Mouse (Mus musculus): ENCODE measurements around the gene Cep68. TPM values are rescaled to one million over a fixed set of nuclear protein-coding genes. Genes with fewer than 3 reads are reported as not detected.

Gene Cep68
- 20.9 and 21.0 TPM in 2 replicates for polyA plus RNA-seq (2012)

GRCm38 (mm10) chr11:20249296-20250110, at the start of gene Cep68:
TSS of gene Cep68 (minus strand) at chr11:20249429.

GRCm38 (mm10) chr11:20200713-20201575, 48.3 kb downstream of the Cep68 start, which contains the start of gene Rab1a:
TSS of gene Rab1a (plus strand) at chr11:20201432.

Other genes starting within 250 kb of the Cep68 start
- 82.8 and 84.5 TPM in 2 replicates for gene Actr2, start 136.5 kb downstream of the Cep68 start, polyA plus RNA-seq (2012)
- gene Rab1a, start 48.0 kb downstream of the Cep68 start, polyA plus RNA-seq (2012), result 32.0 and 36.0 TPM in 2 replicates
- gene Slc1a4, start 83.3 kb upstream of the Cep68 start, polyA plus RNA-seq (2012), result 0.60 and 0.91 TPM in 2 replicates